Mouse (Mus musculus): ENCODE data around the gene Islr2.

The Islr2 gene

GRCm38 (mm10) chr9:58220218-58220903, 16.2 kb upstream of the Islr2 start:
- no peak for DNase-seq (ENCODE audit: low spot score)

GRCm38 (mm10) chr9:58218539-58218938, 14.4 kb upstream of the Islr2 start:
- no peak for DNase-seq (ENCODE audit: low spot score)

- DNase-seq (ENCODE audit: low spot score) = no peak
Measured at GRCm38 (mm10) chr9:58216402-58216801, 12.3 kb upstream of the Islr2 start.

- DNase-seq (ENCODE audit: low spot score) = no peak
Measured at GRCm38 (mm10) chr9:58214519-58215180, 10.5 kb upstream of the Islr2 start.

GRCm38 (mm10) chr9:58213865-58214264, 9.7 kb upstream of the Islr2 start:
- no peak for DNase-seq (ENCODE audit: low spot score)

- DNase-seq (ENCODE audit: low spot score) = no peak
Measured at GRCm38 (mm10) chr9:58213377-58213776, 9.3 kb upstream of the Islr2 start.

GRCm38 (mm10) chr9:58210304-58210627, 6.1 kb upstream of the Islr2 start:
- DNase-seq (ENCODE audit: low spot score) = no peak

- no peak for DNase-seq (ENCODE audit: low spot score)
Measured at GRCm38 (mm10) chr9:58209462-58210303, 5.6 kb upstream of the Islr2 start.

- no peak for DNase-seq (ENCODE audit: low spot score)
Measured at GRCm38 (mm10) chr9:58206013-58206412, 1.9 kb upstream of the Islr2 start.

- DNase-seq (ENCODE audit: low spot score) = peak; percentile 85
Measured at GRCm38 (mm10) chr9:58204448-58205000, 405 bp upstream of the Islr2 start.

- DNase-seq (ENCODE audit: low spot score) = no peak
Measured at GRCm38 (mm10) chr9:58202676-58203453, 1.3 kb downstream of the Islr2 start.

- DNase-seq (ENCODE audit: low spot score) = no peak
Measured at GRCm38 (mm10) chr9:58201861-58202549, 2.1 kb downstream of the Islr2 start.

- no peak for DNase-seq (ENCODE audit: low spot score)
Measured at GRCm38 (mm10) chr9:58201091-58201842, 2.9 kb downstream of the Islr2 start.

GRCm38 (mm10) chr9:58200270-58201090, 3.6 kb downstream of the Islr2 start:
- DNase-seq (ENCODE audit: low spot score) = no peak

GRCm38 (mm10) chr9:58199381-58200269, 4.5 kb downstream of the Islr2 start:
- no peak for DNase-seq (ENCODE audit: low spot score)

GRCm38 (mm10) chr9:58198801-58199371, 5.2 kb downstream of the Islr2 start:
- DNase-seq (ENCODE audit: low spot score) = no peak

- no peak for DNase-seq (ENCODE audit: low spot score)
Measured at GRCm38 (mm10) chr9:58197781-58198701, 6.1 kb downstream of the Islr2 start.

All from spleen, adult 12 weeks (tissue).